Mouse (Mus musculus): ENCODE data around the gene Dpp4.

DNA sequence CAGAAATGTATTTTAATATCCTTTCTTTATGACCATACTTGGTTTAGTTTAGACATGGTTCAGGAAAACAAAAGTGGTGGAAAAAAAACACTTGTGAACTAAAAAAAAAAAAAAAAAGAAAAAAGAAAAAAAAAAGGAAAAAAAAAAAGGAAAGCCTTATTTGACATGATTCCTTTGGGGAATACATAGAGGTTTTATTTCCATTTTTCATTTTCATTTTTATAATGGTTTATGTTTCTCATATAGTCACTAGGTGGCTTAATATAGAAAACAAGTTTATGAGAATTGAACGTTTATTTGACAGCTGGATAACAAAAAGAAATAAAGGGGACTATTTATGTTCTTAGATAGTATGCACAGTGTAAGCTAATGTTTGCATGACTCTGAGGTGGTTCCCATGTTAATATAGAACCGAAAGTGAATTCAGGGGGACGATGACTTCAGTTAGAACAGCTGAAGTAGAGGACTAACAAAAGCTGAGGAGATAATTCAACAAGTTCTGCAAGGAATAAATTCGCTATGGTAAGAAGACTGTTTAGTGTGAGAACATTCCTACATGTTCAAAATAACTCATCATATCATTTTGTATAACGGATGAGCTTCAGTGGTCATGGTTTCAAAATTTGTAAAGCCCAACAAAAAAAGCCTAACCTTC, 37.8 kb upstream of the Dpp4 start:
- TF ChIP-seq CTCF (IDR thresholded peaks at IDR 0.05; ENCODE audit: low read depth, low read length) (no peak), POLR2A (IDR thresholded peaks at IDR 0.05; ENCODE audit: extremely low read depth, insufficient read depth, low read length) (no peak)

All from liver, adult 2 months (tissue).